Comparison of ENCODE assay signal across 8 mouse cellular contexts in the genomic region with DNA sequence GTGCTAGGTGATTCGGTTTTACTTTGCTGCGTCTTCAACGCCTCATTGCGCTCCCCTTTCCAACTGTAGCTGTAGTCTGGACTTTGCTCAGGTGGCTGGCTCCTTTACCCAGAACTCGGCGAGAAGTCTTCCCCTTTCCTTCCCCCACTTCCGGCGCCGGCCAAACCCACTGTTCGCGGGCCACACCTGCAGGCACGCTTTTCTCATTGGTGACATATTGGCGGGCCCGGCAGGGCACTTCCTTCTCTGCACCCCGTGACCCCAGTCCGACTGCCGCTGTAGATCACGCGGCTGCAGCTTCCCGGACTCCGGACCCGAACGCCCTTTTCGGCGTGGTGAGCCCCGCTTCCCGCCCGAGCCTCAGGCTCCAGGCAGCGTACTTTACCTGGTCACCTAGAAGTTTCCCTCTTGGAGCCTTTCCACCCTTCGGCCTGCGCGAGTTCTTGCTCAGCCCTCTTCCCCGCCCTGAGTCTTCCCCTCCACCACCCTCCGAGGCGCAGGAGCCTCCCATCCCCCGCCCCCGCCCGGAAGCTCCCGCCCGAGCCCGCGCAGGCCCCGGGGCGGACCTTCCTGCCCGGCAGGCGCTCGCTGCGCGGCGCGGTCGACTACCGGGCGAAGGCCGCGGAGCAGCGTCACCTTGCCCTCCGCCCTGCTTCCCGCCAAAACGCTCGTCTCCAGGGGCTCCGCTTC. TPM values are rescaled to one million over a fixed set of nuclear protein-coding genes. Genes with fewer than 3 reads are reported as not detected.
DNase-seq lines count a peak whose midpoint lies in the region; ATAC-seq lines count a peak whose summit lies in the region.

No protein-coding gene starts in this region.

- no peaks in the 10 kb centered on the region for H3K9me3 ChIP-seq in hindbrain, embryonic 14.5 days (ENCODE audit: control insufficient read depth, low read length)

- peak overlapping the region; percentile 48 for H3K4me3 ChIP-seq in hindbrain, embryonic 14.5 days (replicated peaks; ENCODE audit: low read length)

- DNase-seq in cerebellum, postnatal 36 days: peak; percentile 76
- DNase-seq in frontal cortex, postnatal 36 days (ENCODE audit: low spot score in 2 of 2): peak; percentile 46 to 51
- DNase-seq in hindbrain, embryonic 14.5 days (ENCODE audit: low spot score): peak; percentile 56
- DNase-seq in left cerebral cortex, postnatal 25 days (ENCODE audit: low spot score in 2 of 2): peak; percentile 48 to 61
- DNase-seq in right cerebral cortex, postnatal 14 days: peak; percentile 42
- DNase-seq in urinary bladder, postnatal 14 days (ENCODE audit: low spot score): peak; percentile 86

- ATAC-seq in activated CD4-positive, CD25-positive, alpha-beta regulatory T cell, adult 4 months: peak; percentile 84
- ATAC-seq in hindbrain, embryonic 14.5 days (ENCODE audit: low FRiP score): peak; percentile 84
- peak; percentile 88 for ATAC-seq in megakaryocyte-erythroid progenitor cell, adult 5-6 weeks (replicated peaks; ENCODE audit: low FRiP score, low TSS enrichment, poor library complexity, severe bottlenecking)

- H3K4me2 ChIP-seq in hindbrain, embryonic 14.5 days (replicated peaks): peak overlapping the region; percentile 81

- H3K27me3 ChIP-seq in hindbrain, embryonic 14.5 days (ENCODE audit: control insufficient read depth, insufficient read depth, low read length): no peaks in the 10 kb centered on the region

- H3K27ac ChIP-seq in hindbrain, embryonic 14.5 days: peak overlapping the region; percentile 72

- H3K9ac ChIP-seq in hindbrain, embryonic 14.5 days: peak overlapping the region; percentile 66

- intact Hi-C loops in left cerebral cortex, postnatal 25 days (cut with DNase I): loop anchor here (1.0 kb wide), 2 partner anchors 10 to 38 kb away; no protein-coding TSS in a partner anchor

- peaks cover 19% of the 10 kb centered on the region for H3K4me1 ChIP-seq in hindbrain, embryonic 14.5 days (replicated peaks; ENCODE audit: control insufficient read depth, insufficient read depth, low read length)

- under 1% methylated on average over 62 of the region's 62 CpGs for WGBS in hindbrain, embryonic 14.5 days

- peaks cover 11% of the 10 kb centered on the region; the same call in 1 of the 2 replicates for H3K36me3 ChIP-seq in hindbrain, embryonic 14.5 days (replicated peaks; ENCODE audit: control insufficient read depth, insufficient read depth)

RNA-seq across cellular contexts. Expression of gene Hnrnpf, which starts 16.8 kb away (rescaled TPM):
- polyA plus RNA-seq in activated CD4-positive, CD25-positive, alpha-beta regulatory T cell, adult 4 months (2017; shearing (Covaris generic)): 100 to 1,000 TPM; 807 to 897 TPM
- 254 and 284 TPM in 2 replicates for polyA plus RNA-seq in hindbrain, embryonic 14.5 days (2014; fragmentation: Nextera tagmentation; extraction: Ambion mirVana)
- total RNA-seq in left cerebral cortex, postnatal 25 days (2021): 100 to 1,000 TPM; 121 to 132 TPM
- 700 and 784 TPM in 2 replicates for total RNA-seq in megakaryocyte-erythroid progenitor cell, adult 5-6 weeks (2014; fragmentation: Nextera tagmentation)
- 1,626 and 1,721 TPM in 2 replicates for total RNA-seq in megakaryocyte-erythroid progenitor cell, adult 5-6 weeks (2017)

RNA-seq across cellular contexts. Expression of gene Fxyd4, which starts 20.6 kb away (rescaled TPM):
- 1 to 10 TPM; 2.3 to 7.0 TPM for polyA plus RNA-seq in activated CD4-positive, CD25-positive, alpha-beta regulatory T cell, adult 4 months (2017; shearing (Covaris generic))
- polyA plus RNA-seq in hindbrain, embryonic 14.5 days (2014; fragmentation: Nextera tagmentation; extraction: Ambion mirVana): 1.3 and 2.6 TPM in 2 replicates
- total RNA-seq in left cerebral cortex, postnatal 25 days (2021): not detected
- total RNA-seq in megakaryocyte-erythroid progenitor cell, adult 5-6 weeks (2014; fragmentation: Nextera tagmentation): not detected in 2 replicates
- total RNA-seq in megakaryocyte-erythroid progenitor cell, adult 5-6 weeks (2017): not detected in 2 replicates

RNA-seq across cellular contexts. Expression of gene Zfp239, which starts 55.0 kb away (rescaled TPM):
- polyA plus RNA-seq in activated CD4-positive, CD25-positive, alpha-beta regulatory T cell, adult 4 months (2017; shearing (Covaris generic)): 1 to 10 TPM; 4.1 TPM
- polyA plus RNA-seq in hindbrain, embryonic 14.5 days (2014; fragmentation: Nextera tagmentation; extraction: Ambion mirVana): 12.8 and 14.8 TPM in 2 replicates
- 10 to 100 TPM; 43.0 to 45.6 TPM for total RNA-seq in left cerebral cortex, postnatal 25 days (2021)
- total RNA-seq in megakaryocyte-erythroid progenitor cell, adult 5-6 weeks (2014; fragmentation: Nextera tagmentation): 7.3 and 8.1 TPM in 2 replicates
- 2.4 and 21.7 TPM in 2 replicates for total RNA-seq in megakaryocyte-erythroid progenitor cell, adult 5-6 weeks (2017)

Comparison
In these comparisons a context has a peak if more than half of its experiments do, and no peak if none do; other contexts are left out.
1. Peak in every context shown above with its lines: DNase-seq, ATAC-seq, H3K4me3 ChIP-seq and H3K27ac ChIP-seq.
2. RNA of gene Hnrnpf, which starts 16.8 kb away (total RNA-seq): 700 to 1,721 TPM in megakaryocyte-erythroid progenitor cell, adult 5-6 weeks; 121 to 132 TPM in left cerebral cortex, postnatal 25 days; every median in the first group is over 4 times any median in the second.